Mouse (Mus musculus) spleen, postnatal 14 days (tissue): Measurements from ENCODE around the gene Anks1.

Source experiments
- DNase-seq, 2 experiments: peaks; one replicate each; pipeline ENCODE4 v3.0.0; 2021 to 2022; ENCODE audit warnings: low spot score in 2 of 2

The Anks1 gene

DNA sequence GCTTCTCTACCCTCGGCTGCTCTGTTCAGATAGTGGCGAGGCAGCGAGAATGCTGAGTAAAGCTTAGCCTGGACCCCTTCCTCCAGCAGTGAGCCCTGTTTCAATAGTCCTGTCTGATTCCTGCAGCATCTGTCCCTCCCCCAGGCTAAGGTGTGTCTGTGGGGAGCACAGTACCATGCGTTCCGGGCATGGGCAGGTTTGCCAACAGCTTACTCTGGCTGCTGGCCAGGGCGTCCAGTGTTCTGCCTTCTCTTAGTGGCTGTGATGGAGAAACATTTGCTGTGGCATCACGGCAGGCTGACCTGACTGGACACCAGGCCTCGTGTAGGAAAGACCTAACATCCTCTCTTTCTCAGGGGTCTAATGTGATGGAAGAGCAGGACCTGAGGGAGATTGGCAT, 141.1 kb downstream of the Anks1 start:
- DNase-seq = no peak

DNA sequence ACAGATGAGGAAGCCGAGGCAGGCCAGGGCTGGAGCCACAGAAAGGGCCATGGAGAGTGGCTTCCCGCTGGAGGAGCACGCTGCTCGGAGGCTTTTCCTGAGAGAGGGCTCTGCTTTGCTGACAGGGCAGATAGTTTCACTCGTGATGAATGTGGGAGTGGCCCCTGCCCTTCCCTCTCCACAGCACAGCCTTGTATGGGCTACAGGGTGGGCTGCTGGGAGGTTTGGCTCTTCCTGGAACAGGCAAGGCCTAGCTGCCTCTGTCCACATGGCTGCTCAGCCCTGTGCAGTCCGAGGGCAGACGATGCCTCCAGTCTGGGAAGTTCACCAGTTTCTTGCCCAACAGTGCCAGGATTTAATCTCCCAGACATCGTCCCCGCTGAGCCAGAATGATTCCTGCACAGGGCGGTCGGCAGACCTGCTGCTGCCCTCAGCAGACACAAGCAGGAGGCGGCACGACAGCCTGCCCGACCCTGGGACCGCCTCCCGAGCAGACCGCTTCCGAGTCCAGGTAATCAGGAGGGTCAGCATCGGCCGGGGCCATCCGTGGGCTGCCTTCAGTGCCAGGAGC, 143.3 kb downstream of the Anks1 start:
- DNase-seq = no peak

DNA sequence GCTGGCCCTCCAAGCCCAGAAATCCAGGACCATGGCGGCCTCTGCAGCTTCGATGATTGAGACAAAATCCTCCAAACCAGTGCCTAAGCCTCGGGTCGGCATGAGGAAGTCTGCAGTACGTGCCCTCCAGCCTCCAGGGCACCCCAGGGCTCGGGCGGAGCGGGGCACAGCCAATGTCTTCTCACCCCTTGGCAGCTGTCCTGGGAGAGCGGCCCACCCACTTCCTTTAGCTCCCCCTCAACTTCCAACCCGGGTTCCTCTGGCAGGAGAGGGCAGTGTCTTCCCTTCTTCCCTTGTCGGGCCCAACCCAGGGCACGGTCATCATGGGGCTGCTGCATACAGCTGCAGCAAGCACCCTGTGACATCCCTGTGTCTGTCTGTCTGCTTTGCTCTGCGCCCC, 149.2 kb downstream of the Anks1 start:
- no peak for DNase-seq

DNA sequence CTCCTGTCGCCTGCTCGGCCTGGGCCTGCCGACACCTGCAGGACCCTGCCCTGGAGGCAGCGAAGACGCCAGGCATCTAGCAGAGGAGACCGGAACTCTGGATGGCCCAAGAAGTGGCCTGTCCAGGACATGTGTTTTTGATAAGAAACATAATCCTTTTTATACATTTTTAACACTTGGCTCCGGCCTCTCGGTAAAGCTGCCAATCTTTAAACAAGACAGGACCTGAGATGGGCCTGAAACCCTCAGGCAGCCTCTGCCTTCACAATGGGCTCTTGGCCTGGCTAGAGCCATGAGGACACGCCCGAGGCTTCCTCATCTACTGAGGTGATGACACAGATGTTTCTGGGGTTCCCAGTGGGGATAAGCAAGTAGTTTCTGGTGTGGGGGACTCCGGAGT, 151.6 kb downstream of the Anks1 start:
- no peak for DNase-seq

DNA sequence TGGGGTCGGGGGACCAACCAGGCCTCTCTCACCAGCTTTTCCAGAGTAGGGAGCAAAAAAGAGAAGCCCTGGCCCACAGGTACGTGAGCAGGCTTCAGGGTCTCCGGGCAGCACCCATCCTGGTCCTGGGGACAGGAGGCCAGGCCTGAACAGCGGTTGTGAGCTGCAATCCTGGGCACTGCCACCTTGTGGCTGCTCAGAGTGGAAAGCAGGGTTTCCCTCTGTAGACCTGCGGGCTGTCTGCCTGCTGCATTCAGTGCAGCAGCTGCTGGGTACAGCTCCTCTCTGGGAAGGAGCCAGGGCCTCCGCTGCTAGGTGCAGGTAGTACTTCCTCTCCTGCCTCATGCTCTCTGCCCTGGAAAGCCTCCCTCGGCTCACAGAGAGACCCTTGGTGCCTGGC, 152.4 kb downstream of the Anks1 start:
- DNase-seq = no peak

DNA sequence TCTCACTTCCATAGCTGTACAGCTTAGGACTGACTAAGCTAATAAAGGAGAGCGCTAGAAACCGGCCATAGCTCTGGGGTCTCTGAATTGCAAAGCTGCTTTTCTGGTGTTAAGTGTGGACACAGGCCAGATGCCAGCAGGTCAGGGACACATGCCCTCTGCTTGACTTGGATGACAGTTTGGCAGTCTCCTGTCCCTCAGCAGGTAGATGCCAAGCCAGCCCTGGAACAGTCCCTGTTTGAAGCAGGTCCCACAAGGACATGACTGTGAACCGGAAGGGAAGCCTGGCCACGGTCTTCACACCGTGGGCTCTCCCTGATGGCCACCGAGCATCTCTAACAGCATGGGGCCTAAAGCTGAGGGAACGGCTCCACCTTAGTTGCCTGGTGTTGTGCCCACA, 153.6 kb downstream of the Anks1 start:
- no peak for DNase-seq

DNA sequence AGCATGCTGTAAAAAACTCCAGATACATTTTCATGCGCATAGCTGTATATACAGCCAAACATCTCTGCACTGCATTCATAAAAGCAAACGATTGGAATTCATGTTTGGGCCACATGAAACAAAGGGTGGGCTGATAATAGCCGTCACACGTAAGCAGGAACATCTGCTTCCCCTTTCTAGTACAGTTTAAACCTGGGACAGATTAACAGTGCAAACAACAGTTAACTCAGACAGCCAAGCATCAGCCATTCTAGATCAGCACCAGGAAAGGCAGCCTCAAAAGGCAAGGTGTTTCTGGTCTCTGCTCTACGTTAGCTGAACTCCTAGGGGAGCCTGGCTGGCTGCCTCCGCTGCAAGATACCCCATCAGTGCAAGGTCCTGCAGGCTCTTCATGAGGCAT, 154.1 kb downstream of the Anks1 start:
- DNase-seq = no peak

DNA sequence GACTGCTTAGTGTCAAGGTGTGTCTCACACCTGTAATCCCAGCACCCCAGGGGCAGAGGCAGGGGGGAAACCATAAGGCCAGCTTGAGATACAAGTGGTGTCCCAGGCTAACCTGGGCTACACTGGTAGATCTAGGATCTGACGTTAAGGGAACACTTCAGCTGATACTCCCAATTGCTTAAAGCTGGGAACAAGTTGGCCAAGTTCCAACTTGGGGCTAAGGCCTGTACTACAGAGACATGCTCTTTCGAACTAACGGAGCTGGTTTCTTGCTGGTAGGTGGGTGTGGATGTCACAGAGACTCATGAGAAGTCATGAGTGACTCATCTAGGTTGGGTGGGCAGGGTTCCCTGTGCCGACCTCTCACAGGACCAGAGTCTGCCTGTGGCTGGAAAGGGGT, 158.2 kb downstream of the Anks1 start:
- no peak for DNase-seq

DNA sequence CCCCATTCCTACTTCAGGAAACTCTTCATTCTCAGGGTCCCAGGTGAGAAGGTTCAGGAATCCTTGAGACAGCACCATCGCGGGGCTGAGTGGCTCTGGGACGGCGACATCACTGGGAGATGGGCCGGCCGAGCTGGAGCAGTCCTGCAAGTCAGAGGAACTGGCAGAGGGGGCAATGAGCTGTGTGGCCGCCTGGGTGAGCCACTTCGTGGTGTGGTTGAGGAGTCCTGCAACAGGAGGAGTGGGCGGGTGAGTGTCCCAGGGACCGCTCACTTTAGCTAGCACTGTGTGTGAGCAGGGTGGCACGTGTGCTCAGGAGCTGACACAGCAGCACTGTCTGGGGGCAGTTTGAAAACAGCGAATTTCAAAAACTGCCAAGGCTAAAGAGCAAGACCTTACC, 160.3 kb downstream of the Anks1 start:
- no peak for DNase-seq

DNA sequence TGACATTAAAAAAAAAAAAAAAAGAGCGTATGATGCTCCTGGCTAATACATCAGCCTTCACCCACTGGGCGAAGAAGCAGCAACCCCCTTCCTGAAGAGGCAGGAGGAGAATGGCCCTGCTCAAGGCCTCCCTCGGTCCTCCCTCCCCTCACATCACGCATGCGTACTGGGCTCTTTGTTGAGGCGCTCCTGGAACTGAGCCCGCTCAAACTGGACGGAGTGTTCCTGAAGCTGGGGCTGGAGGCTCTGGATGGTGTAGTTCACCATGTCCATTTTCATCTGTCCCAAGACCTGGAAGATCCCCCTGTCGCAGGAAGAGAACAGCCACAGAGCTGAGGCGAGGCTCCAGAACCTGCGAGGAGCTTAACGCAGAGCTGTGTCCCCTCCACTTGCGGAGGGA, 161.2 kb downstream of the Anks1 start:
- DNase-seq = no peak

DNA sequence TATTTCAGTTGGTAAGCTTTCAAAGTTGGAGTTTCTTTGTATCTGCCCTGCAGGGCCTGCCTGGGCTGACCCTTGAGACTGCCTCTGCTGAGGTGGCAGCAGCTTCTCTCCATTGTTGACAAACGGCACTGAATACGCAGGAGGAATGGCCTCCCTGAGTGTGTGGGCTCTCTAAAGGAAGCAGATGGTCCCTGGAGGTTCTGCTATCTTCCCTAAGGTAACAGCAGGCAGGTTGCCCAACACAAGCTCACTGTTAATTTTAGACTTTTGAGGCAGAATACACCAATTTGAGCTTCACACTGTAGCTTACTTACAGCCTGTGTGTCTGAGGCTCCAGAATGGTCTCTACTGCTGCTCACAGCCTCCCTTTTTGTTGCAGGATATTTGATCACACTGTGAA, 163.6 kb downstream of the Anks1 start:
- no peak for DNase-seq

DNA sequence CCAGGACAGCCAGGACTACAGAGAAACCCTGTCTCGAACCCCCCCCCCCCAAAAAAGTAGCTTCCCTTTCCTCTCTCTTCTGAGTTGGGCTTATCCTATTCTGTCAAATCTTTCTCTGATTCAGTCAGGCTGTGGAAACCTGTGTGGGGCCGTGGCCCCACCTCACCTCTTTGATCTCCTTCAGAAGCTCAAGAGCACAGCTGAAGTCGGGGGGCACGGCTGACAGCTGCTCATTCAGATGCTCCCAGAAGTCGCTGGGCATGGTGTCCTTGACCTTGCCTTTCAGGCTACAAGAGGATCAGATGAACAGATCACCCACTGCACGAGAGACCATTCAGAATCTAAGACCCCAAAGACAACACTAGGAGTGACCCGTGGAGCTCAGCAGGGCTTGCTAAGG, 165.4 kb downstream of the Anks1 start:
- no peak for DNase-seq

DNA sequence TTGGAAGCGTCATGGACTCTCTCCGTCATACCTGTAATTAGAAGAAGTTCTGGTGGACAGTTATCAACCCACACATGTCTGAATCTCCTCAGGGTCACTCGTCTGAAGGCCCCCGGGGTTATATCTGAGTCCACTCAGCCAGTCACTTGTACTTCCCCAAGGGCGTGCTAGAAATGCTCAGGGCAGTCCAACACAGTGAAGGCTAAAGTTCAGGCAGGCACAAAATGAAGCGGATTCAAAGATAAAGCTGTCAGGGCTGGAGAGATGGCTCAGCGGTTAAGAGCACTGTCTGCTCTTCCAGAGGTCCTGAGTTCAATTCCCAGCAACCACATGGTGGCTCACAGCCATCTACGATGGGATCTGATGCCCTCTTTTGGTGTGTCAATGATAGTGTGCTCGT, 168.9 kb downstream of the Anks1 start:
- no peak for DNase-seq

DNA sequence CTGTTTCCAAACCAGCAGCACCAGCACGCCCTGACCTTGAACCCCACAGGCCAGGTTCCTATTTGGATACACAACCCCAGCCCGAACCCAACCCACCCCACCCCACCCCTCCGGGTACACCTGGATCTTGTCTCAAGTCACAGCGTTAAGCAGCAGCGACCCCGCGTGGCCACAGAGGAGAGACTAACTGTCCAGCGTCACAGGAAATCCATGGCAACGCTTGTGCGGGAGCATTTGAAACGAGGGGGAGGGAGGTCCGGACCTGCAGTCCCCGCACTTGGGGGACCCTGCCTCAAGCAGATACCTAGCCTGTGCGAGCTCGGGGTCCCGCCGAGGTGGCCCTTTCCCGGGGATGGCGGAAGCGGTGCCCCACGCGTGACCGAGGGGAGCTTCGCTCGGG, 170.5 kb downstream of the Anks1 start:
- peak; percentile 59 to 72 for DNase-seq

DNA sequence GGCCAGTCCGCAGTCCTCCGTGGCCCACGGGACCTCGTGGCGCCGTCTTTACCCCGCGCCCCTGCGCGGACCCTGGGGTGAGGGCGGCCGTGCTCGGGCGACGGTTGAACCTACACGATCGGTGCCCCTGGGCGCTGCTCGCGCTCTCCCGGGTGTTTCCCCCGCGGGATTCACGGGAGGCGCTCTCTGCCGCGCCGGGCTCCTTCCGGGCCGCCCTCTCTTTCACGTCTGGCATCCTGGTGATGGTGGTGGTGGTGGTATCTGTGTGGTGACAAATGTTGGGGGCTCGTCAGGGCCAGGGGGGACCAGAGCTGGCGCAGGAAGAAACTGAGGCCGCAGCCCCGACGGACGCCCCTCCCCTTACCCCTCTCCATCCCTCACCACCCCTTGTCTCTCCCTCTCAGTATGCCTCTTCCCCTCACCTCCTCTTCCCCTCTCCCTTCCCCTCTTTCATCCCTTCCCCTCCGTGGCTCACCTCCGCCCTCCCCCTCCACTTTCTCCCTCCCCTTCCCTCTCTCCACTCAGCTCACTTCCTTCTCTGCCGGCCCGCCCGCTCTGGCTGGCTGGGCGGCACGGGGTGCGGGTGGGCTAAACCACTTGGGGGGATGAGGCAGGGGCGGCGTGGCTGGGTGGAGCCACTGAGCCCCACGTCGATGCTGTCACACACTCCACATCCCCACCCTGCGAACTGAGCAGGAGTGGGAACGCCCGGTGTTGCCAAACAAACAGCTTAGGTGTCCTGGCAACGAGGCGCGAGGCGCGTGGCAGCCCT, 171.1 kb downstream of the Anks1 start, which contains the start of gene Tcp11:
Gene Tcp11, minus strand, starts transcription at position 595 of the 772 bp plus-strand sequence.
- peak in 1 of 2 experiments; percentile 28 for DNase-seq

DNA sequence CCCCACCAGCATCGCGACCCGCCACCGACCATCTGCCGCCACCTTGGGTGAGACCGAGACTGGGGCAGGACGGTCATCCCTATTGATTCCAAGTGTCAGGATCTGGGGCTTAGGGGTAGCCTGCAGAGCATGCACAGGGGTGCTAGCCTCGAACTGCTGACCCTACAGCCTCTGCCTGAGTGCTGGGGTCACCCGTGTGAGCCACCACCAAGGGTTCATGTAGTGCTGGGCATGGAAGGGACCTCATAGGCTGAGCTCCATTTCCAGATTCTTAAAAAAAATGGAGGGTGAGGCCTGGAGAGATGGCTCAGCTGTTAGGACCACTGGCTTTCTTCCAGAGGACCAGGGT, 171.7 kb downstream of the Anks1 start:
- DNase-seq = no peak

DNA sequence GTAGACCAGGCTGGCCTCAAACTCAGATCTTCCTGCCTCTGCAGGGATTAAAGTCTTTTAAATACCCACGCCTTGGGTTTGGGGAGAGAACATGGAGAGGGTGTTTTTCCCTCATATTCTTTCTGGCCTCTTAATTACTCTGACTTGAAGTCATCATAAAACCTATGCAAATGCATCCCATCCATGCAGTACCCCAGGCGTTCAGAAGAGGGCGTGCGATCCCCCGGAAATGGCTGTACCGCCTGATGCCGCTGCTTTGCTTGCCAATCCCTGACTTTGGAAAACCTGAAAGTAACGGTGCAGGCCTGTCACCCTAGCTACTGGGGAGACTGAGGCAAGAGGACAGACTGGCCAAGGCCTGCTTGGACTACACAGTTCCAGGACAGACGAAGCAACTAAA, 172.3 kb downstream of the Anks1 start:
- peak in 1 of 2 experiments; percentile 17 for DNase-seq

DNA sequence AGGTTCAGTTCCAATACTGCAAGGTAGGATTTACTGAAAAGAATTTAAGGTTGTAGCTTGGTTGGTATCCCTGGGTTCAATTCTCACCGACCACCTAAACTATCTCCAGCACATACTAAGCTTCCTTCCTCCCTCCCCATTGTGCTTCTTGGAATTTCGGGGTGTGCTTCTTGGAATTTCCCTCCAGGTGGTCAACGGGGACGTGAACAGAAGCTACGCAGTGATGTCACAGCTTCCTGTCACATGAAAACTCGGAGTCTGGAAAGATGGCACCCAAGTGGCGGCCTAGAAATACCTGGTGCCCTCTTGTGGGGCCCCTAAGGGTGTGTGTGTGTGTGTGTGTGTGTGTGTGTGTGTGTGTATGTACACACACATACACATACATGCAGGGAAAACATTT, 172.8 kb downstream of the Anks1 start:
- no peak for DNase-seq

DNA sequence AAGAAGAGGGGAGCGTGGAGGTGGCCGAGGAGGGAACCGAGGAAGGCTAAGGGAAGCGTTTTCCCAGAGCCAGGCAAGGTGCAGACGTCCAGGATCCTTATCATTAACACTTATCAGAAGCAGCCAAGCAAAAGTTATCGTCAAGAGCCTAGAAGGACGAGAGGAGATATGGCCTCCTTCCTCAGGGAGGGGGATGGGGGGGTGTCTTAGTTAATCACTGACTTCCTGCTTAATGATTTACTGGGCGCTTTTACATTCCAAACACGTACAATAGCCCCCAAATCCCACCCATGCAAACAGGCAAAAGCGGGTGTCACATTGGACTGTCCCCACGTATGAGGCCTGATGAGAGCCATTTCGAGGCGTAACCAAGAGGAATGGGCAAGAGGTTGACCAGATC, 173.8 kb downstream of the Anks1 start:
- no peak for DNase-seq

DNA sequence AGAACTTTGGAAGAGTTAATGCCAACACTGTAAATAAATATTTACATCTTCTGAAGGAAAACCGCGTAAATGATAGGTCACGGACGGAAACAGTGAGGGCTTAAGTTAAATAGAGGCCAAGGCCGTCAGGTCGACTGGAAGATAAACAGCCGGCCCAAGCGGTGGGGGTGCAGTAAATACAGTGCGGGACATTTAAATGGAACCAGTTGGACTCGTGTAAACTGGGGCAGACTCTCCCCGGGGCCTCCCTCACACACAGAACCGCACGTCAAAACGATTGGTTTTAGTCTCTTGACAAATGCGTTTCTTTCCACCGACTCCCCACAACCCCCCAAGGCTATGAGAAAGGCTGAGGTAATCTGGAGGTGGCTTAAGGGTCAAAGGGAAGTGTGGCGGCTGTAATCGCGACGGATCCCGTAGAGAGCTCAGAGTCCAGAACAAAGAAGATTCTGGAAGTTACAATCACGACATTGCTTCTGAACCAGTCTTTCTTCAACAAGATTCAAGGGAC, 175.3 kb downstream of the Anks1 start:
- no peak for DNase-seq

DNA sequence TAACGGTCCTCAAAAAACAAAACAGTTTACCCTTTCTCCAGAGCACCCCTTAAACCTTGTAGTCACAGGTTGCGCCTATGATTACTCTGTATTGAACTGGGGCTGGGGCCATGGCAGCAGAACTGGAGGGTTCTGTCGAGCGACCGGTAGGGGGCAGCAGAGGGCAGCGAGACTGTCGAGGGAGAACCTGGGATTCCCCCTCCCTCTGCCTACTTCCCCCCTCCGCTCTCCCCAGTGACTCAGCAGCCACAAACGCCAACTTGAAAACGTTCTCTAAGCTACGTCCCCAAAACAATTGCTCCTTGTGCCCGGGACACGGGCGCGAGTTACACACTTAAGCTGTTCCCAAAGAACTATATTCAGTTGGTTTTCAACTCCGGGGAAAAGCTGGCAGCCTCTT, 175.9 kb downstream of the Anks1 start:
- DNase-seq = peak; percentile 72 to 87

DNA sequence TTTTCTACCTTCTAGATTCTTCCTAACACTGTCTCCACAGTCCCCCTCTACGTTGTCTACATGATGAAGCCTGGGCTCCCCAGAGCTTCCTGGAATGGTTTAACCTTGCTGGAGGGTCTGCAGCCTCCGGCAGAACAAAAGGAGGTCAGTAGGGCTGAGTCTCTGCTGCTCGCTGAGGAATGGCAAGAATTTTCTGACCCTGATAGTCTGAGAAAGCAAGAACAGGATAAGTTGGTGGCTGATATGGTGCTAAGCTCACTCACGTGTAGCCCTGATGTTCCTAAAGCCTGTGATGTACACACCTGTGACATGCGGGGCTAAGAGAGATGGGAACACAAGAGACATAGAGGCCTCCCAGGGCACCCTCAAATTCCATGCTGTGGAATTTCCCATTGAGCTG, 178.3 kb downstream of the Anks1 start:
- no peak for DNase-seq

DNA sequence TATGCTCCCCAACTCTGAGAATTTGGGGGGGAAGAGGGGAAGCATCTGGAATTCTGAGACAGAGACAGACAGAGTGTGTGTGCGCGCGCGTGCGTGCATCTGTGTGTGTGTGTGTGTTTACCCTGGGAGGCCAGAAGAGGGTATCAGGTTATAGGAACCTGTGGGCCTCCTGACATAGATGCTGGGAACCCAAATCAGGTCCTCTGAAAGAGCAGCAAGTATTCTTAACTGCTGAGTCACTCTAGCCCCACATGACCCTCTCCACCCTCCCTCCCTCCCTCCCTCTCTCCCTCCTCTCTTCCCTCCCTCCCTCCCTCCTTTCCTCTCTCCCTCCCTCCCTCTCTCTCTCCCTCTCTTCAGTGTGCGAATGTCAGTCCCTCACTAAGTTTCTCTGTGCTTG, 179.6 kb downstream of the Anks1 start:
- no peak for DNase-seq

DNA sequence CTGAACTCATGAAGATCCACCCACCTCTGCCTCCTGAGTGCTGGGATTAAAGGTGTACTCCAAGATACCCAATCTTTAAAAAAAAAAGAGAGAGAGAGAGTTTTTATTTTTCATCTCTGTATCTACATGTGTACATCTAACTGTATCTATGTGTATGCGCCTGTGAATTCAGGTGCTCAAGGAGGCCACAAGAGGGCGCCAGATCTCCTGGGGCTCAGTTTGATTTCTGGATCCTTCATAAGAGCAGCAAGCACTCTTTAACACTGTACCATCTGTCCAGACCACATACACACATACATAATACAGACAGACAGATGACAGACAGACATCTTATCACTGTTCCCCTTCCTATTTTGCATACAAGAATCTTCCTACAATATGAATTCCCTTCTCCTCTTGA, 183.2 kb downstream of the Anks1 start:
- no peak for DNase-seq
